Mouse (Mus musculus): Measurements from ENCODE around the gene Pxmp4.

DNA sequence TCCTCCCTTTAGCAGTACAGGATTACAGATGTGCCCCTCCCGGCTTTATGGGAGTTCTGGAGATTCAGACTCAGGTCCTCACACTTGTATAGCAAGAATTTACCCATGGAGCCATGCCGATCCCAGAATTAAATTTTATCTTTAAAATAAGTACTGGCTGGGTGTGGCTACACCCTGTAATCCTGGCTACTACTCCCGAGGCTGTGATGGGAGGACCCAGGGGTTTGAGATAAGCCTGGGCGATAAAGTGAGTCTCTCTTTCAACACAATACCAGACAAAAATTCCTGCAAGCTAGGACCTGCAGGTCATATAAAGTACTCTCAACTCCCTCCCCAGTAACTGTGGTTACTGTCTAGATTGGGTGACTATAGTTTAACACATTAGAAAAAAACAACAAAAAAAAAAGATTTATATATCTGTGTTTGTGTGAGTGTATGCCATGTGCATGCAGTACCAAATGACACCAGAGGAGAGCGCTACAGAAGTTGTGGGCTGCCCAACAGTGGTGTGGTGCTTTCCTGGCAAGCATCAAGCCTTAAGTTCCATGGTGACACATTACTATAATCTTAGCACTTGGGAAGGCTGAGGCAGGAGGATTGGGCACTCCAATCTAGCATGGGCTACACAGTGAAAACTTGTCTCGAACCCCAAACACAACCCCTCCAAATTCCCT, 39.3 kb upstream of the Pxmp4 start:
- no peak for TF ChIP-seq CTCF (IDR thresholded peaks at IDR 0.05; ENCODE audit: extremely low read depth, insufficient read length, insufficient replicate concordance, low read depth, low read length)
- TF ChIP-seq POLR2A (IDR thresholded peaks at IDR 0.05; ENCODE audit: low read depth, low read length), result no peak
